11 mouse cellular contexts compared by ENCODE assay signal in the genomic region with DNA sequence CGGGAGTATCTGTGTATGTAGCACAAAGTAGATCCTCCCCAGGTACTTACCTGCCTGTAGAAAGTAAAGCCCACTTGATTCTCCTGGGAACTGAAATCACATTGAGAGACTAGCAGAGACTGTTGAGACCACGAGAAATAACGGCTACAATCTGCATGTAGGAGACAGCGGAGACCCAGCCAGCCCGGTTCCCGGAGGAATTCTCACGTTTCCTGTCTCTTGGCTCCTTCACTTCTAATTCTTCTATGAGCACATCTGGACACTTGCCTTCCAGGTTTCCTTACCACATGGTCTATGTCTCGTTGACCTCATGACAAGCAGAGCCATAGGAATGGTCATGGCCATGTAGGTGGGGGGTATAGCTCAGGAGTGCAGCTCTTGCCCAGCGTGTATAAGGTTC. TPM values are rescaled to one million over a fixed set of nuclear protein-coding genes. Genes with fewer than 3 reads are reported as not detected.
DNase-seq lines count a peak whose midpoint lies in the region; ATAC-seq and TF ChIP-seq lines count a peak whose summit lies in the region.
"Had no signal": no experiment of that assay in that cellular context is flagged by ENCODE, and none has a peak within 500 bp of the region (broad histone marks: within the 10 kb centered on the region; RNA-seq: fewer than 3 reads in every experiment).

No protein-coding gene starts in this region.

- intact Hi-C loops in gastrocnemius, postnatal 14 days (cut with DNase I; ENCODE audit: low total_unique reads), result no loop called here

- 81% methylated on average over 9 of the region's 9 CpGs for WGBS in kidney, embryonic 14.5 days
- WGBS in heart, postnatal 0 days, result 67% methylated on average over 9 of the region's 9 CpGs
- 91% methylated on average over 9 of the region's 9 CpGs for WGBS in limb, embryonic 10.5 days

- H3K4me1 ChIP-seq in kidney, embryonic 14.5 days (ENCODE audit: control insufficient read depth, insufficient read depth, low read length), result peaks cover 9% of the 10 kb centered on the region; the same call in 1 of the 2 replicates
- H3K4me1 ChIP-seq in heart, postnatal 0 days (ENCODE audit: control insufficient read depth, insufficient read depth), result peaks cover 17% of the 10 kb centered on the region
- peaks cover 27% of the 10 kb centered on the region for H3K4me1 ChIP-seq in limb, embryonic 10.5 days

- no peaks in the 10 kb centered on the region for H3K9me3 ChIP-seq in kidney, embryonic 14.5 days (ENCODE audit: control insufficient read depth, low read length)
- H3K9me3 ChIP-seq in heart, postnatal 0 days (replicated peaks; ENCODE audit: control insufficient read depth, low read length), result no peaks in the 10 kb centered on the region
- no peaks in the 10 kb centered on the region for H3K9me3 ChIP-seq in limb, embryonic 10.5 days (replicated peaks)
- H3K9me3 ChIP-seq: G1E; midbrain, embryonic 15.5 days had no signal

- no peak overlapping the region for H3K4me2 ChIP-seq in kidney, embryonic 14.5 days (replicated peaks; ENCODE audit: low read depth, low read length)
- peak overlapping the region; percentile 67; the same call in 1 of the 2 replicates for H3K4me2 ChIP-seq in heart, postnatal 0 days (ENCODE audit: low read depth, low read length)
- H3K4me2 ChIP-seq: liver, embryonic 11.5 days had no signal

- no peak for TF ChIP-seq EP300 in heart, postnatal 0 days (IDR thresholded peaks at IDR 0.05; ENCODE audit: low read depth)

- H3K4me3 ChIP-seq in kidney, embryonic 14.5 days (ENCODE audit: low read length), result no peak overlapping the region
- H3K4me3 ChIP-seq in heart, postnatal 0 days (ENCODE audit: low read depth, low read length), result no peak overlapping the region
- no peak overlapping the region for H3K4me3 ChIP-seq in limb, embryonic 10.5 days
- H3K4me3 ChIP-seq: midbrain, embryonic 15.5 days had no signal

- no peak for TF ChIP-seq CTCF in heart, postnatal 0 days (IDR thresholded peaks at IDR 0.05; ENCODE audit: low read depth)

- peak; percentile 48 for DNase-seq in gastrocnemius, postnatal 14 days
- no peak for DNase-seq in gastrocnemius, postnatal 25 days
- no peak for DNase-seq in kidney, adult 11 months
- DNase-seq in MN1 (ENCODE audit: low spot score), result peak; percentile 42
- no peak for DNase-seq in heart, postnatal 0 days (ENCODE audit: low spot score)
- no peak for DNase-seq in limb, embryonic 10.5 days (ENCODE audit: low spot score)
- DNase-seq: thymus, adult 2 months had no signal

- no peak overlapping the region for H3K27ac ChIP-seq in kidney, embryonic 14.5 days (ENCODE audit: low read depth, low read length)
- H3K27ac ChIP-seq in heart, postnatal 0 days (ENCODE audit: low read depth), result peak overlapping the region; percentile 85
- no peak overlapping the region for H3K27ac ChIP-seq in limb, embryonic 10.5 days
- H3K27ac ChIP-seq: midbrain, embryonic 15.5 days had no signal

- no peak overlapping the region for H3K9ac ChIP-seq in kidney, embryonic 14.5 days (ENCODE audit: low read depth, low read length)
- H3K9ac ChIP-seq in heart, postnatal 0 days (replicated peaks; ENCODE audit: low read depth, low read length), result no peak overlapping the region
- H3K9ac ChIP-seq: midbrain, embryonic 15.5 days had no signal

- H3K27me3 ChIP-seq in kidney, embryonic 14.5 days (ENCODE audit: control insufficient read depth, insufficient read depth, low read length), result no peaks in the 10 kb centered on the region
- H3K27me3 ChIP-seq in heart, postnatal 0 days (ENCODE audit: control insufficient read depth, insufficient read depth, low read length), result no peaks in the 10 kb centered on the region
- H3K27me3 ChIP-seq in limb, embryonic 10.5 days (ENCODE audit: low read depth, poor library complexity, severe bottlenecking), result peaks cover 4% of the 10 kb centered on the region; the same call in 1 of the 2 replicates

- ATAC-seq in kidney, embryonic 14.5 days (ENCODE audit: low FRiP score, low TSS enrichment), result 0 out of 2 replicates have a peak, but pooled peaks have one; percentile 4
- no peak for ATAC-seq in heart, postnatal 0 days (ENCODE audit: insufficient read depth, low read depth)

- no peaks in the 10 kb centered on the region for H3K36me3 ChIP-seq in kidney, embryonic 14.5 days (ENCODE audit: control insufficient read depth, insufficient read depth, low read length)
- H3K36me3 ChIP-seq in heart, postnatal 0 days (replicated peaks; ENCODE audit: control insufficient read depth, insufficient read depth, low read length), result no peaks in the 10 kb centered on the region
- no peaks in the 10 kb centered on the region for H3K36me3 ChIP-seq in limb, embryonic 10.5 days
- H3K36me3 ChIP-seq: G1E; midbrain, embryonic 15.5 days had no signal

RNA-seq across cellular contexts. Expression of a gene that starts 0.8 kb away (rescaled TPM):
- 1 to 10 TPM; 9.7 to 9.8 TPM for total RNA-seq in gastrocnemius, postnatal 14 days (2021)
- 1 to 10 TPM; 3.4 to 5.7 TPM for total RNA-seq in gastrocnemius, postnatal 25 days (2021)
- polyA plus RNA-seq in kidney, embryonic 14.5 days (2014; fragmentation: Nextera tagmentation; extraction: Ambion mirVana), result 2.0 and 3.2 TPM in 2 replicates
- 510 and 558 TPM in 2 replicates for total RNA-seq in heart, postnatal 0 days (2014; rRNA removed; ENCODE audit: low replicate concordance)
- 41.0 and 42.6 TPM in 2 replicates for polyA plus RNA-seq in heart, postnatal 0 days (2015; fragmentation: Nextera tagmentation; extraction: Ambion mirVana)
- polyA plus RNA-seq in limb, embryonic 10.5 days (2016; fragmentation: Nextera tagmentation; extraction: Ambion mirVana), result not detected in 2 replicates
- total RNA-seq: G1E had no signal
- polyA plus RNA-seq: G1E had no signal

Comparison
In these comparisons a context has a peak if more than half of its experiments do, and no peak if none do; other contexts are left out.
1. DNase-seq: peak in gastrocnemius, postnatal 14 days (single experiment) and MN1 (single experiment); none in gastrocnemius, postnatal 25 days (single experiment), kidney, adult 11 months (single experiment), heart, postnatal 0 days (single experiment) and limb, embryonic 10.5 days (single experiment).
2. RNA of a gene that starts 0.8 kb away (total RNA-seq): 510 to 558 TPM in heart, postnatal 0 days; 9.7 to 9.8 TPM in gastrocnemius, postnatal 14 days and 3.4 to 5.7 TPM in gastrocnemius, postnatal 25 days; every median in the first group is over 10 times any median in the second.